Mouse (Mus musculus) ES-Bruce4 (cell line): Measurements from ENCODE around the gene Tbxas1. TPM values are rescaled to one million over a fixed set of nuclear protein-coding genes. Genes with fewer than 3 reads are reported as not detected.

Experiments used
- H3K27ac ChIP-seq: 2 replicates; pipeline ENCODE4 v1.5.1; 2012; ENCODE audit warnings: low read length, inconsistent platforms; ENCODE audit not compliant: insufficient read depth
- H3K27me3 ChIP-seq: 2 replicates; pipeline ENCODE4 v1.6.1; 2012; ENCODE audit warnings: mild to moderate bottlenecking, low read length, inconsistent platforms; ENCODE audit not compliant: control insufficient read depth, poor library complexity, insufficient read depth, severe bottlenecking
- H3K36me3 ChIP-seq: 2 replicates; pipeline ENCODE4 v1.6.1; 2012; ENCODE audit warnings: inconsistent platforms, mild to moderate bottlenecking, low read length, moderate library complexity; ENCODE audit not compliant: control insufficient read depth, poor library complexity, insufficient read depth, severe bottlenecking
- H3K4me1 ChIP-seq: one replicate; pipeline ENCODE4 v1.8.1; 2011; ENCODE audit warnings: low read length; ENCODE audit not compliant: control insufficient read depth, insufficient read depth
- H3K4me3 ChIP-seq: 2 replicates; pipeline ENCODE4 v1.5.1; 2011; ENCODE audit warnings: low read depth, mild to moderate bottlenecking, low read length
- H3K9ac ChIP-seq: 2 replicates; pipeline ENCODE4 v1.6.1; 2012; ENCODE audit warnings: low read depth, mild to moderate bottlenecking, inconsistent platforms; ENCODE audit not compliant: poor library complexity, severe bottlenecking
- H3K9me3 ChIP-seq: replicated peaks from 2 replicates; pipeline ENCODE4 v1.6.1; 2012; ENCODE audit warnings: mild to moderate bottlenecking, low read length, inconsistent platforms; ENCODE audit not compliant: control insufficient read depth, poor library complexity, insufficient read depth, severe bottlenecking
- CTCF ChIP-seq: IDR thresholded peaks from one replicate; pipeline ENCODE4 v1.8.1; 2011; ENCODE audit warnings: low read depth, low read length
- EP300 ChIP-seq: IDR thresholded peaks from 2 replicates; pipeline ENCODE4 v1.6.1; 2011; ENCODE audit warnings: low read depth, low read length; ENCODE audit not compliant: insufficient read depth
- POLR2A ChIP-seq: IDR thresholded peaks from one replicate; pipeline ENCODE4 v1.8.1; 2011; ENCODE audit warnings: low read length; ENCODE audit not compliant: insufficient read depth
- polyA plus RNA-seq: library from polyadenylated mRNA; stranded (reverse); fragments of >200 nt; gene quantifications from 2 replicates; pipeline ENCODE4 v1.2.4, GENCODE M21; 2011; ENCODE audit warnings: low read depth; ENCODE audit not compliant: missing spikeins, insufficient read depth, insufficient read length

The Tbxas1 gene
- polyA plus RNA-seq, 1 experiment = not detected

GRCm38 (mm10) chr6:38881468-38881867 lies 6.3 kb downstream of the Tbxas1 start:
- TF ChIP-seq EP300 = no peak
- no peak for TF ChIP-seq POLR2A
- no peak for TF ChIP-seq CTCF
- no peak overlapping the region for H3K4me3 ChIP-seq
- no peak overlapping the region for H3K27ac ChIP-seq
- no peaks in the 10 kb centered on the region for H3K36me3 ChIP-seq
- no peaks in the 10 kb centered on the region for H3K4me1 ChIP-seq
- H3K9me3 ChIP-seq = no peaks in the 10 kb centered on the region
- no peaks in the 10 kb centered on the region for H3K27me3 ChIP-seq
- H3K9ac ChIP-seq = no peak overlapping the region

GRCm38 (mm10) chr6:38881975-38882374 lies 6.8 kb downstream of the Tbxas1 start:
- Histone ChIP-seq H3K4me3 (no peak overlapping the region), H3K27ac (no peak overlapping the region), H3K4me1 (no peaks in the 10 kb centered on the region), H3K9ac (no peak overlapping the region), H3K9me3 (no peaks in the 10 kb centered on the region), H3K36me3 (no peaks in the 10 kb centered on the region), H3K27me3 (no peaks in the 10 kb centered on the region)
- no peak for TF ChIP-seq CTCF
- TF ChIP-seq POLR2A = no peak
- TF ChIP-seq EP300 = no peak

DNA sequence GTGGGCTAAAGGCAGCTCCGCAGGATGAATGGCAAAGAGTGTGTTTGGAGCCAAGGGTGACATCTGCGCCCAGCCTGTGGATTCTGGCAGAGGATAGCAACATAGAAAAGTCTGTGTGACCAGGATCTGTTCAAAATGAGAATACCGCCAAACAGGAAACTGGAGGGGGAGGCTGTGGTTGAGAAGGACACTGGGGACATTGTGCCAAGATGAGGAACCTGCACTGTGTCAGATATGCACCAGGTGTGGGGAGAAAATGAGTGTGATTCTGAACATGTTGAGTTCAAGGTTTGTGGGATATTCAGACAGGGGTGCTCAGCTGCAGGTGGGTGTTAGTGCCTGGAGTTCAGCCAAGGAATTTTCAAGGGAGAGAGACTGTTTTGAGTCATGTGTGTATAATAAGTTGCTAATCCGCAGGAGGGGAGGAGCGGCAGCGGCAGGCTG lies 7.5 kb downstream of the Tbxas1 start:
- TF ChIP-seq POLR2A (no peak), EP300 (no peak), CTCF (no peak)
- H3K9ac ChIP-seq = no peak overlapping the region
- no peaks in the 10 kb centered on the region for H3K36me3 ChIP-seq

DNA sequence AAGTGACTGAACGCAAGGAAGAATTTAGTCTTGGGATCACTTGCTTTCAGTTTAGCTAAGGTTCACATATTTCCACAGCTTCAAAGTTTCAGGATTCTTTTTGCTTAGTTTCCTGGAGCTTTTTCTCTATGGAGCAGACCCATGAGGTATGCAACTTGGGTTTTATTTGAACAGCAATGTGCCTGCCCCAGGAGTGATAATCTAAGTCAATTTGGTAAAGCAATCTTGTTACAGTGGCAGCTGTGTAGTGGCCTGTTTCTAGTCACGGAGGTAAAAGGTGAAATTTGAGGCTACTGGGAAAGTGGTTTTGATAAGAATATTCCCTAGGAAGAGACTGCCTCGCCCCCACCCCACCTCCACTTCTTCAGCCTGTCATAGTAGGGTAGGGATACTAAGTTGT lies 9.3 kb downstream of the Tbxas1 start:
- Histone ChIP-seq H3K9me3 (no peaks in the 10 kb centered on the region), H3K36me3 (no peaks in the 10 kb centered on the region), H3K27me3 (no peaks in the 10 kb centered on the region), H3K9ac (no peak overlapping the region), H3K27ac (no peak overlapping the region), H3K4me3 (no peak overlapping the region), H3K4me1 (no peaks in the 10 kb centered on the region)
- TF ChIP-seq CTCF (no peak), EP300 (no peak), POLR2A (no peak)

More for the DNA sequence above, 7.5 kb downstream of the Tbxas1 start:
- Histone ChIP-seq H3K4me3 (no peak overlapping the region), H3K27me3 (no peaks in the 10 kb centered on the region), H3K27ac (no peak overlapping the region), H3K9me3 (no peaks in the 10 kb centered on the region), H3K4me1 (no peaks in the 10 kb centered on the region)

DNA sequence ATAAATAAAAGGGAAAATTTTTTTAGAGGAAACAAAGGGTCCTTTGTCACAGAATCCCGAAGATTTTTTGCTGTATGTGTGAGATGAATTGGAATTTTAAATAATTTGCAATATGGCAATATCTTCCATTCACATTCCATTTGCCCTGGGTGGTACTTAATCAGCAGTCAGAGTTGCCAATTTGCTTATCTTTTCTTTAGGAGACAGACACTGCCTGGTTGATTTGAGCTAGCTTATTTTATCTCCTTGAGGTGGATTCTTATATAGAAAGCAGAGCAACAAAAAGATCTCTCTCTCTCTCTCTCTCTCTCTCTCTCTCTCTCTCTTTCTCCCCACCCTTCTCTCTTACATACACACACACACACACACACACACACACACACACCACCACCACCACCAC lies 9.9 kb downstream of the Tbxas1 start:
- no peaks in the 10 kb centered on the region for H3K9me3 ChIP-seq
- no peaks in the 10 kb centered on the region for H3K36me3 ChIP-seq
- H3K9ac ChIP-seq = no peak overlapping the region
- H3K27ac ChIP-seq = no peak overlapping the region
- no peaks in the 10 kb centered on the region for H3K27me3 ChIP-seq
- H3K4me3 ChIP-seq = no peak overlapping the region
- H3K4me1 ChIP-seq = no peaks in the 10 kb centered on the region
- TF ChIP-seq EP300 (no peak), CTCF (no peak), POLR2A (no peak)

GRCm38 (mm10) chr6:38887436-38887835 lies 12.2 kb downstream of the Tbxas1 start:
- no peak overlapping the region for H3K27ac ChIP-seq
- no peak for TF ChIP-seq CTCF
- no peak for TF ChIP-seq EP300
- no peak for TF ChIP-seq POLR2A
- no peak overlapping the region for H3K4me3 ChIP-seq
- H3K9me3 ChIP-seq = no peaks in the 10 kb centered on the region
- H3K27me3 ChIP-seq = no peaks in the 10 kb centered on the region
- H3K36me3 ChIP-seq = no peaks in the 10 kb centered on the region
- H3K9ac ChIP-seq = no peak overlapping the region
- H3K4me1 ChIP-seq = no peaks in the 10 kb centered on the region
